In genomic region chr15:11379431-11380086, GRCm38 (mm10) we compare ENCODE assay signal across 13 mouse cellular contexts. TPM values are rescaled to one million over a fixed set of nuclear protein-coding genes. Genes with fewer than 3 reads are reported as not detected.
A peak's percentile ranks its signal among the peaks of the same experiment; 100 is the strongest.
DNase-seq lines count a peak whose midpoint lies in the region; ATAC-seq lines count a peak whose summit lies in the region.
"Had no signal": no experiment of that assay in that cellular context is flagged by ENCODE, and none has a peak within 500 bp of the region (broad histone marks: within the 10 kb centered on the region; RNA-seq: fewer than 3 reads in every experiment).

No protein-coding gene starts in this region.

- no peak overlapping the region for H3K27ac ChIP-seq in intestine, embryonic 16.5 days (ENCODE audit: low read length)
- no peak overlapping the region for H3K27ac ChIP-seq in intestine, embryonic 15.5 days
- no peak overlapping the region for H3K27ac ChIP-seq in midbrain, embryonic 13.5 days
- no peak overlapping the region for H3K27ac ChIP-seq in midbrain, embryonic 11.5 days (ENCODE audit: low read depth, low read length)
- no peak overlapping the region for H3K27ac ChIP-seq in hindbrain, embryonic 14.5 days
- H3K27ac ChIP-seq in neural tube, embryonic 14.5 days (ENCODE audit: low read depth, low read length), result no peak overlapping the region
- H3K27ac ChIP-seq: embryonic facial prominence, embryonic 15.5 days; gastrocnemius, adult 2 months; heart, adult 2 months; stomach, embryonic 15.5 days had no signal

- no peak overlapping the region for H3K9ac ChIP-seq in intestine, embryonic 16.5 days (ENCODE audit: low read depth, low read length)
- no peak overlapping the region for H3K9ac ChIP-seq in intestine, embryonic 15.5 days
- no peak overlapping the region for H3K9ac ChIP-seq in midbrain, embryonic 13.5 days (replicated peaks)
- H3K9ac ChIP-seq in midbrain, embryonic 11.5 days (ENCODE audit: low read length), result no peak overlapping the region
- no peak overlapping the region for H3K9ac ChIP-seq in hindbrain, embryonic 14.5 days
- H3K9ac ChIP-seq in neural tube, embryonic 14.5 days (replicated peaks; ENCODE audit: low read depth, low read length), result no peak overlapping the region
- H3K9ac ChIP-seq: embryonic facial prominence, embryonic 15.5 days; stomach, embryonic 15.5 days had no signal

- peaks cover 10% of the 10 kb centered on the region for H3K36me3 ChIP-seq in intestine, embryonic 16.5 days (ENCODE audit: control insufficient read depth, insufficient read depth, low read length)
- peaks cover 1% of the 10 kb centered on the region; the same call in 1 of the 2 replicates for H3K36me3 ChIP-seq in intestine, embryonic 15.5 days
- H3K36me3 ChIP-seq in midbrain, embryonic 13.5 days, result peaks cover 21% of the 10 kb centered on the region
- H3K36me3 ChIP-seq in midbrain, embryonic 11.5 days (ENCODE audit: control insufficient read depth, insufficient read depth, low read length), result peaks cover 2% of the 10 kb centered on the region; the same call in 1 of the 2 replicates
- H3K36me3 ChIP-seq in hindbrain, embryonic 14.5 days (replicated peaks; ENCODE audit: control insufficient read depth, insufficient read depth), result peaks cover 13% of the 10 kb centered on the region
- H3K36me3 ChIP-seq in neural tube, embryonic 14.5 days (ENCODE audit: control insufficient read depth, insufficient read depth, low read length), result peaks cover 10% of the 10 kb centered on the region; the same call in 1 of the 2 replicates

- no peak overlapping the region for H3K4me2 ChIP-seq in intestine, embryonic 16.5 days (ENCODE audit: low read depth, low read length)
- no peak overlapping the region for H3K4me2 ChIP-seq in intestine, embryonic 15.5 days (replicated peaks)
- H3K4me2 ChIP-seq in midbrain, embryonic 13.5 days (replicated peaks), result no peak overlapping the region
- no peak overlapping the region for H3K4me2 ChIP-seq in midbrain, embryonic 11.5 days
- H3K4me2 ChIP-seq in hindbrain, embryonic 14.5 days (replicated peaks), result peak overlapping the region; percentile 19; the same call in 1 of the 2 replicates
- no peak overlapping the region for H3K4me2 ChIP-seq in neural tube, embryonic 14.5 days (ENCODE audit: low read depth, low read length)
- H3K4me2 ChIP-seq: embryonic facial prominence, embryonic 15.5 days; liver, embryonic 11.5 days; stomach, embryonic 15.5 days had no signal

- WGBS in intestine, embryonic 16.5 days, result 82% methylated on average over 8 of the region's 8 CpGs
- 75% methylated on average over 8 of the region's 8 CpGs for WGBS in intestine, embryonic 15.5 days
- 86% methylated on average over 8 of the region's 8 CpGs for WGBS in midbrain, embryonic 13.5 days
- WGBS in midbrain, embryonic 11.5 days, result 88% methylated on average over 8 of the region's 8 CpGs
- WGBS in hindbrain, embryonic 14.5 days, result 88% methylated on average over 8 of the region's 8 CpGs
- whole genome bisulfite sequencing in neural tube, embryonic 14.5 days, result 86% methylated on average over 8 of the region's 8 CpGs

- H3K27me3 ChIP-seq in intestine, embryonic 16.5 days (replicated peaks; ENCODE audit: control insufficient read depth, insufficient read depth, low read length), result no peaks in the 10 kb centered on the region
- no peaks in the 10 kb centered on the region for H3K27me3 ChIP-seq in intestine, embryonic 15.5 days (replicated peaks)
- no peaks in the 10 kb centered on the region for H3K27me3 ChIP-seq in midbrain, embryonic 13.5 days
- H3K27me3 ChIP-seq in midbrain, embryonic 11.5 days (ENCODE audit: control insufficient read depth, insufficient read depth, low read length), result no peaks in the 10 kb centered on the region
- H3K27me3 ChIP-seq in hindbrain, embryonic 14.5 days (ENCODE audit: control insufficient read depth, insufficient read depth, low read length), result no peaks in the 10 kb centered on the region
- H3K27me3 ChIP-seq in neural tube, embryonic 14.5 days (ENCODE audit: control insufficient read depth, insufficient read depth, low read length), result no peaks in the 10 kb centered on the region
- H3K27me3 ChIP-seq: embryonic facial prominence, embryonic 15.5 days; stomach, embryonic 15.5 days had no signal

- no peak for DNase-seq in midbrain, embryonic 11.5 days (ENCODE audit: low spot score, missing footprints)
- no peak for DNase-seq in hindbrain, embryonic 14.5 days (ENCODE audit: low spot score)
- no peak for DNase-seq in cerebellum, postnatal 14 days
- DNase-seq: gastrocnemius, adult 2 months; heart, adult 2 months had no signal

- no peak overlapping the region for H3K4me3 ChIP-seq in intestine, embryonic 16.5 days (ENCODE audit: low read length)
- H3K4me3 ChIP-seq in intestine, embryonic 15.5 days (replicated peaks), result no peak overlapping the region
- no peak overlapping the region for H3K4me3 ChIP-seq in midbrain, embryonic 13.5 days (replicated peaks)
- no peak overlapping the region for H3K4me3 ChIP-seq in midbrain, embryonic 11.5 days (ENCODE audit: low read depth, low read length)
- H3K4me3 ChIP-seq in hindbrain, embryonic 14.5 days (replicated peaks; ENCODE audit: low read length), result no peak overlapping the region
- H3K4me3 ChIP-seq in neural tube, embryonic 14.5 days (ENCODE audit: low read depth, low read length), result no peak overlapping the region
- H3K4me3 ChIP-seq: embryonic facial prominence, embryonic 15.5 days; gastrocnemius, adult 2 months; heart, adult 2 months; stomach, embryonic 15.5 days had no signal

- H3K4me1 ChIP-seq in intestine, embryonic 16.5 days (ENCODE audit: control insufficient read depth, insufficient read depth, low read length), result peaks cover 3% of the 10 kb centered on the region; the same call in 1 of the 2 replicates
- H3K4me1 ChIP-seq in intestine, embryonic 15.5 days (replicated peaks), result no peaks in the 10 kb centered on the region
- no peaks in the 10 kb centered on the region for H3K4me1 ChIP-seq in midbrain, embryonic 13.5 days (replicated peaks)
- H3K4me1 ChIP-seq in midbrain, embryonic 11.5 days (ENCODE audit: control insufficient read depth, insufficient read depth, low read length), result no peaks in the 10 kb centered on the region
- H3K4me1 ChIP-seq in hindbrain, embryonic 14.5 days (replicated peaks; ENCODE audit: control insufficient read depth, insufficient read depth, low read length), result no peaks in the 10 kb centered on the region
- H3K4me1 ChIP-seq in neural tube, embryonic 14.5 days (ENCODE audit: control insufficient read depth, insufficient read depth, low read length), result no peaks in the 10 kb centered on the region
- H3K4me1 ChIP-seq: stomach, embryonic 15.5 days had no signal

- ATAC-seq in intestine, embryonic 16.5 days, result peak; percentile 23; the same call in 1 of the 2 replicates
- ATAC-seq in intestine, embryonic 15.5 days, result no peak; the same call in 1 of the 2 replicates
- peak; percentile 53; the same call in 1 of the 2 replicates for ATAC-seq in midbrain, embryonic 13.5 days
- no peak for ATAC-seq in midbrain, embryonic 11.5 days (ENCODE audit: low FRiP score)
- peak; percentile 24; the same call in 1 of the 2 replicates for ATAC-seq in hindbrain, embryonic 14.5 days (ENCODE audit: low FRiP score)
- ATAC-seq in neural tube, embryonic 14.5 days (ENCODE audit: low read depth), result 0 out of 2 replicates have a peak, but pooled peaks have one; percentile 2
- ATAC-seq in megakaryocyte-erythroid progenitor cell, adult 5-6 weeks (replicated peaks; ENCODE audit: low FRiP score, low TSS enrichment, poor library complexity, severe bottlenecking), result no peak

- H3K9me3 ChIP-seq in intestine, embryonic 16.5 days (ENCODE audit: control insufficient read depth, low read length), result no peaks in the 10 kb centered on the region
- H3K9me3 ChIP-seq in intestine, embryonic 15.5 days, result no peaks in the 10 kb centered on the region
- no peaks in the 10 kb centered on the region for H3K9me3 ChIP-seq in midbrain, embryonic 13.5 days
- no peaks in the 10 kb centered on the region for H3K9me3 ChIP-seq in midbrain, embryonic 11.5 days (ENCODE audit: control insufficient read depth, low read length)
- H3K9me3 ChIP-seq in hindbrain, embryonic 14.5 days (ENCODE audit: control insufficient read depth, low read length), result no peaks in the 10 kb centered on the region
- no peaks in the 10 kb centered on the region for H3K9me3 ChIP-seq in neural tube, embryonic 14.5 days (ENCODE audit: control insufficient read depth, low read length)
- H3K9me3 ChIP-seq: embryonic facial prominence, embryonic 15.5 days; stomach, embryonic 15.5 days had no signal

RNA-seq across cellular contexts. Expression of gene Tars, which starts 19.9 kb away (rescaled TPM):
- polyA plus RNA-seq in intestine, embryonic 16.5 days (2015; fragmentation: Nextera tagmentation; extraction: Ambion mirVana), result 64.3 and 69.3 TPM in 2 replicates
- 67.8 and 77.8 TPM in 2 replicates for polyA plus RNA-seq in intestine, embryonic 15.5 days (2015; fragmentation: Nextera tagmentation; extraction: Ambion mirVana)
- 54.6 and 56.2 TPM in 2 replicates for polyA plus RNA-seq in midbrain, embryonic 13.5 days (2015; fragmentation: Nextera tagmentation; extraction: Ambion mirVana)
- 101 and 105 TPM in 2 replicates for polyA plus RNA-seq in midbrain, embryonic 11.5 days (2014; fragmentation: Nextera tagmentation; extraction: Ambion mirVana)
- 42.8 and 50.3 TPM in 2 replicates for polyA plus RNA-seq in hindbrain, embryonic 14.5 days (2014; fragmentation: Nextera tagmentation; extraction: Ambion mirVana)
- polyA plus RNA-seq in neural tube, embryonic 14.5 days (2014; fragmentation: Nextera tagmentation; extraction: Ambion mirVana), result 45.4 and 50.0 TPM in 2 replicates
- 39.7 and 55.5 TPM in 2 replicates for total RNA-seq in megakaryocyte-erythroid progenitor cell, adult 5-6 weeks (2014; fragmentation: Nextera tagmentation)
- 70.2 and 93.1 TPM in 2 replicates for total RNA-seq in megakaryocyte-erythroid progenitor cell, adult 5-6 weeks (2017)

Comparison
In these comparisons a context has a peak if more than half of its experiments do, and no peak if none do; other contexts are left out.
1. ATAC-seq: peak in intestine, embryonic 16.5 days (single experiment), midbrain, embryonic 13.5 days (single experiment), hindbrain, embryonic 14.5 days (single experiment) and neural tube, embryonic 14.5 days (single experiment); none in intestine, embryonic 15.5 days (single experiment), midbrain, embryonic 11.5 days (single experiment) and megakaryocyte-erythroid progenitor cell, adult 5-6 weeks (single experiment).